Mouse (Mus musculus) heart, embryonic 14.5 days (tissue): ENCODE measurements around the gene Slc5a5. TPM values are rescaled to one million over a fixed set of nuclear protein-coding genes. Genes with fewer than 3 reads are reported as not detected.
A peak's percentile ranks its signal among the peaks of the same experiment; 100 is the strongest.

Experiments
- ATAC-seq: fragments of 200-750 bp; cut with Nextera tagmentation; 2 replicates; pipeline ENCODE4 v1.8.0; 2017; ENCODE audit warnings: low read depth, moderate TSS enrichment; ENCODE audit not compliant: insufficient number of reproducible peaks, insufficient read depth, low FRiP score
- H3K27ac ChIP-seq, 2 experiments: fragments of 200-500 bp in 1 of 2; fragments of 300-500 bp in 1 of 2; sonication (generic) in 1 of 2; replicated peaks in 1 of 2; 2 replicates each; pipeline ENCODE4 v1.5.1; 2012 to 2014; ENCODE audit warnings: low read depth in 2 of 2, low read length in 2 of 2, control low read depth in 1 of 2, mild to moderate bottlenecking in 1 of 2, mixed read lengths in 1 of 2; ENCODE audit not compliant: control insufficient read depth in 1 of 2, insufficient read depth in 1 of 2
- H3K27me3 ChIP-seq: fragments of 300-500 bp; sonication (generic); 2 replicates; pipeline ENCODE4 v1.6.1; 2014; ENCODE audit warnings: mild to moderate bottlenecking, low read length, control low read depth; ENCODE audit not compliant: control insufficient read depth, insufficient read depth
- H3K36me3 ChIP-seq: fragments of 300-500 bp; sonication (generic); 2 replicates; pipeline ENCODE4 v1.6.1; 2014; ENCODE audit warnings: mild to moderate bottlenecking, control low read depth, low read length, mixed read lengths; ENCODE audit not compliant: control insufficient read depth, insufficient read depth
- H3K4me1 ChIP-seq, 2 experiments: fragments of 200-500 bp in 1 of 2; fragments of 300-500 bp in 1 of 2; sonication (generic) in 1 of 2; 2 replicates each; pipeline ENCODE4 v1.6.1; 2012 to 2014; ENCODE audit warnings: low read length in 2 of 2, control low read depth in 1 of 2, mixed read lengths in 1 of 2; ENCODE audit not compliant: control insufficient read depth in 2 of 2, insufficient read depth in 2 of 2
- H3K4me2 ChIP-seq: fragments of 300-500 bp; sonication (generic); 2 replicates; pipeline ENCODE4 v1.6.1; 2014; ENCODE audit warnings: mild to moderate bottlenecking, low read length
- H3K4me3 ChIP-seq, 2 experiments: fragments of 200-500 bp in 1 of 2; fragments of 300-500 bp in 1 of 2; sonication (generic) in 1 of 2; 2 replicates each; pipeline ENCODE4 v1.5.1; 2012 to 2014; ENCODE audit warnings: low read length in 2 of 2, mild to moderate bottlenecking in 2 of 2, control low read depth in 1 of 2, low read depth in 1 of 2, moderate library complexity in 1 of 2; ENCODE audit not compliant: control insufficient read depth in 1 of 2, insufficient read depth in 1 of 2
- H3K9ac ChIP-seq: fragments of 300-500 bp; sonication (generic); 2 replicates; pipeline ENCODE4 v1.6.1; 2014; ENCODE audit warnings: mild to moderate bottlenecking, low read length
- H3K9me3 ChIP-seq: fragments of 300-500 bp; sonication (generic); 2 replicates; pipeline ENCODE4 v1.6.1; 2016; ENCODE audit warnings: low read length, control low read depth; ENCODE audit not compliant: control insufficient read depth
- WGBS: fragments of 180-500 bp; shearing (Covaris S2); extraction: QIAGEN DNeasy Blood & Tissue Kit; methylation state at CpG from one replicate; pipeline ENCODE4 v1.1.7; 2014; 5-methylcytosine and 5-hydroxymethylcytosine counted together
- polyA plus RNA-seq: library from polyadenylated mRNA; unstranded; fragments of >200 nt; fragmentation: Nextera tagmentation; extraction: Ambion mirVana; gene quantifications from 2 replicates; pipeline ENCODE4 v1.2.1, GENCODE M21; 2014

Gene Slc5a5
- not detected in 2 replicates for polyA plus RNA-seq

GRCm38 (mm10) chr8:70892022-70892895, at the start of gene Slc5a5:
Gene Slc5a5 (minus strand): TSS chr8:70892757.
- Histone ChIP-seq H3K4me1 (peaks cover 6 to 19% of the 10 kb centered on the region in 2 experiments; a peak in 3 of 4 replicates), H3K36me3 (peaks cover 23% of the 10 kb centered on the region), H3K9ac (peak within 1 kb of the TSS; percentile 9; the same call in 1 of the 2 replicates), H3K4me2 (peak within 1 kb of the TSS; percentile 51), H3K27me3 (peaks cover 41% of the 10 kb centered on the region), H3K9me3 (0 out of 2 replicates have a peak, but pooled peaks cover 4% of the 10 kb centered on the region), H3K27ac (no peak within 1 kb of the TSS), H3K4me3 (peak within 1 kb of the TSS; percentile 21 to 32; a peak in 3 of 4 replicates)
- 4% methylated on average over 80 of the region's 80 CpGs for WGBS
- ATAC-seq, result no peak

GRCm38 (mm10) chr8:70941478-70941877, 48.9 kb upstream of the Slc5a5 start:
- Histone ChIP-seq H3K36me3 (no peaks in the 10 kb centered on the region), H3K27ac (no peak overlapping the region), H3K9me3 (no peaks in the 10 kb centered on the region), H3K9ac (no peak overlapping the region), H3K27me3 (no peaks in the 10 kb centered on the region), H3K4me1 (no peaks in the 10 kb centered on the region), H3K4me3 (no peak overlapping the region), H3K4me2 (no peak overlapping the region)
- WGBS, result 58% methylated on average over 2 of the region's 2 CpGs
- no peak for ATAC-seq

- no peaks in the 10 kb centered on the region for H3K36me3 ChIP-seq
- no peak overlapping the region for H3K4me2 ChIP-seq
- no peaks in the 10 kb centered on the region for H3K27me3 ChIP-seq
- no peak overlapping the region for H3K4me3 ChIP-seq
- H3K9me3 ChIP-seq, result no peaks in the 10 kb centered on the region
- no peak for ATAC-seq
- 82% methylated on average over 6 of the region's 6 CpGs for WGBS
- no peak overlapping the region for H3K9ac ChIP-seq
- no peak overlapping the region for H3K27ac ChIP-seq
- no peaks in the 10 kb centered on the region for H3K4me1 ChIP-seq
These were observed 44.6 kb upstream of the Slc5a5 start for GRCm38 (mm10) chr8:70937200-70937599.

GRCm38 (mm10) chr8:70934786-70935185, 42.2 kb upstream of the Slc5a5 start:
- WGBS, result 62% methylated on average over 7 of the region's 7 CpGs
- no peaks in the 10 kb centered on the region for H3K4me1 ChIP-seq
- no peak overlapping the region for H3K4me2 ChIP-seq
- no peaks in the 10 kb centered on the region for H3K9me3 ChIP-seq
- H3K27ac ChIP-seq, result no peak overlapping the region
- no peak overlapping the region for H3K9ac ChIP-seq
- no peak for ATAC-seq
- H3K27me3 ChIP-seq, result no peaks in the 10 kb centered on the region
- H3K36me3 ChIP-seq, result no peaks in the 10 kb centered on the region
- H3K4me3 ChIP-seq, result no peak overlapping the region

- WGBS, result 86% methylated on average over 4 of the region's 4 CpGs
- no peaks in the 10 kb centered on the region for H3K27me3 ChIP-seq
- no peak for ATAC-seq
- H3K27ac ChIP-seq, result no peak overlapping the region
- H3K4me1 ChIP-seq, result 0 out of 4 replicates have a peak, but pooled peaks cover 0 to 3% of the 10 kb centered on the region in 2 experiments
- H3K9me3 ChIP-seq, result no peaks in the 10 kb centered on the region
- no peak overlapping the region for H3K4me3 ChIP-seq
- no peaks in the 10 kb centered on the region for H3K36me3 ChIP-seq
- H3K4me2 ChIP-seq, result no peak overlapping the region
- H3K9ac ChIP-seq, result no peak overlapping the region
These were observed 40.5 kb upstream of the Slc5a5 start for GRCm38 (mm10) chr8:70933036-70933435.

GRCm38 (mm10) chr8:70931731-70932130, 39.2 kb upstream of the Slc5a5 start:
- H3K4me1 ChIP-seq, result 0 out of 4 replicates have a peak, but pooled peaks cover 0 to 3% of the 10 kb centered on the region in 2 experiments
- no peaks in the 10 kb centered on the region for H3K9me3 ChIP-seq
- H3K4me3 ChIP-seq, result no peak overlapping the region
- no peak overlapping the region for H3K9ac ChIP-seq
- ATAC-seq, result no peak
- no peaks in the 10 kb centered on the region for H3K27me3 ChIP-seq
- H3K36me3 ChIP-seq, result no peaks in the 10 kb centered on the region
- H3K27ac ChIP-seq, result no peak overlapping the region
- 93% methylated on average over 11 of the region's 11 CpGs for WGBS
- no peak overlapping the region for H3K4me2 ChIP-seq

- Histone ChIP-seq H3K27ac (no peak overlapping the region), H3K36me3 (no peaks in the 10 kb centered on the region), H3K4me1 (0 out of 4 replicates have a peak, but pooled peaks cover 0 to 3% of the 10 kb centered on the region in 2 experiments), H3K4me3 (no peak overlapping the region), H3K9me3 (no peaks in the 10 kb centered on the region), H3K27me3 (no peaks in the 10 kb centered on the region), H3K4me2 (no peak overlapping the region), H3K9ac (no peak overlapping the region)
- 54% methylated on average over 5 of the region's 5 CpGs for WGBS
- ATAC-seq, result 0 out of 2 replicates have a peak, but pooled peaks have one; percentile 16
These were observed 36.3 kb upstream of the Slc5a5 start for GRCm38 (mm10) chr8:70928778-70929322.
